Mouse (Mus musculus): ENCODE data around the gene Bach1. TPM values are rescaled to one million over a fixed set of nuclear protein-coding genes. Genes with fewer than 3 reads are reported as not detected.

Gene Bach1
- polyA plus RNA-seq, 1 experiment from 2014 or later, result 30.2 TPM

GRCm38 (mm10) chr16:87712986-87713693, 14.4 kb downstream of the Bach1 start:
- H3K9ac ChIP-seq (ENCODE audit: low read depth, low read length), result no peak overlapping the region
- H3K9me3 ChIP-seq (ENCODE audit: control insufficient read depth, low read length), result no peaks in the 10 kb centered on the region
- 86% methylated on average over 18 of the region's 18 CpGs for WGBS
- DNase-seq (ENCODE audit: low spot score) (no peak), ATAC-seq (ENCODE audit: low FRiP score) (no peak)
- no peaks in the 10 kb centered on the region for H3K4me1 ChIP-seq (replicated peaks; ENCODE audit: control insufficient read depth, insufficient read depth, low read length)
- no peak overlapping the region for H3K4me3 ChIP-seq (ENCODE audit: low read depth, low read length)
- H3K36me3 ChIP-seq (ENCODE audit: control insufficient read depth, insufficient read depth, low read length), result peaks cover 5% of the 10 kb centered on the region; the same call in 1 of the 2 replicates
- no peak overlapping the region for H3K27ac ChIP-seq (ENCODE audit: low read depth, low read length)
- no peaks in the 10 kb centered on the region for H3K27me3 ChIP-seq (ENCODE audit: control insufficient read depth, insufficient read depth, low read length)
- H3K4me2 ChIP-seq (replicated peaks; ENCODE audit: low read depth, low read length), result no peak overlapping the region

GRCm38 (mm10) chr16:87714550-87714949, 15.8 kb downstream of the Bach1 start:
- 92% methylated on average over 9 of the region's 9 CpGs for WGBS
- Histone ChIP-seq H3K4me1 (replicated peaks; ENCODE audit: control insufficient read depth, insufficient read depth, low read length) (no peaks in the 10 kb centered on the region), H3K36me3 (ENCODE audit: control insufficient read depth, insufficient read depth, low read length) (peaks cover 5% of the 10 kb centered on the region; the same call in 1 of the 2 replicates), H3K4me2 (replicated peaks; ENCODE audit: low read depth, low read length) (no peak overlapping the region), H3K4me3 (ENCODE audit: low read depth, low read length) (no peak overlapping the region), H3K27ac (ENCODE audit: low read depth, low read length) (no peak overlapping the region), H3K27me3 (ENCODE audit: control insufficient read depth, insufficient read depth, low read length) (no peaks in the 10 kb centered on the region), H3K9ac (ENCODE audit: low read depth, low read length) (no peak overlapping the region), H3K9me3 (ENCODE audit: control insufficient read depth, low read length) (no peaks in the 10 kb centered on the region)
- no peak for ATAC-seq (ENCODE audit: low FRiP score)
- no peak for DNase-seq (ENCODE audit: low spot score)

- ATAC-seq (ENCODE audit: low FRiP score) (no peak), DNase-seq (ENCODE audit: low spot score) (no peak)
- Histone ChIP-seq H3K36me3 (ENCODE audit: control insufficient read depth, insufficient read depth, low read length) (peaks cover 5% of the 10 kb centered on the region; the same call in 1 of the 2 replicates), H3K27ac (ENCODE audit: low read depth, low read length) (no peak overlapping the region), H3K27me3 (ENCODE audit: control insufficient read depth, insufficient read depth, low read length) (no peaks in the 10 kb centered on the region), H3K9ac (ENCODE audit: low read depth, low read length) (no peak overlapping the region), H3K9me3 (ENCODE audit: control insufficient read depth, low read length) (no peaks in the 10 kb centered on the region), H3K4me2 (replicated peaks; ENCODE audit: low read depth, low read length) (no peak overlapping the region), H3K4me1 (replicated peaks; ENCODE audit: control insufficient read depth, insufficient read depth, low read length) (no peaks in the 10 kb centered on the region), H3K4me3 (ENCODE audit: low read depth, low read length) (no peak overlapping the region)
- 90% methylated on average over 16 of the region's 16 CpGs for WGBS
Observed at GRCm38 (mm10) chr16:87715221-87715620, 16.5 kb downstream of the Bach1 start.

GRCm38 (mm10) chr16:87716269-87716668, 17.5 kb downstream of the Bach1 start:
- H3K4me2 ChIP-seq (replicated peaks; ENCODE audit: low read depth, low read length), result no peak overlapping the region
- no peak for ATAC-seq (ENCODE audit: low FRiP score)
- 74% methylated on average over 11 of the region's 11 CpGs for WGBS
- H3K4me1 ChIP-seq (replicated peaks; ENCODE audit: control insufficient read depth, insufficient read depth, low read length), result no peaks in the 10 kb centered on the region
- H3K9me3 ChIP-seq (ENCODE audit: control insufficient read depth, low read length), result no peaks in the 10 kb centered on the region
- H3K27me3 ChIP-seq (ENCODE audit: control insufficient read depth, insufficient read depth, low read length), result no peaks in the 10 kb centered on the region
- no peak overlapping the region for H3K9ac ChIP-seq (ENCODE audit: low read depth, low read length)
- H3K36me3 ChIP-seq (ENCODE audit: control insufficient read depth, insufficient read depth, low read length), result peaks cover 5% of the 10 kb centered on the region; the same call in 1 of the 2 replicates
- H3K4me3 ChIP-seq (ENCODE audit: low read depth, low read length), result no peak overlapping the region
- no peak for DNase-seq (ENCODE audit: low spot score)
- no peak overlapping the region for H3K27ac ChIP-seq (ENCODE audit: low read depth, low read length)

- DNase-seq (ENCODE audit: low spot score) (no peak), ATAC-seq (ENCODE audit: low FRiP score) (no peak)
- H3K9ac ChIP-seq (ENCODE audit: low read depth, low read length), result no peak overlapping the region
- no peaks in the 10 kb centered on the region for H3K9me3 ChIP-seq (ENCODE audit: control insufficient read depth, low read length)
- 77% methylated on average over 5 of the region's 5 CpGs for WGBS
- H3K4me2 ChIP-seq (replicated peaks; ENCODE audit: low read depth, low read length), result no peak overlapping the region
- no peak overlapping the region for H3K4me3 ChIP-seq (ENCODE audit: low read depth, low read length)
- no peaks in the 10 kb centered on the region for H3K4me1 ChIP-seq (replicated peaks; ENCODE audit: control insufficient read depth, insufficient read depth, low read length)
- peaks cover 5% of the 10 kb centered on the region; the same call in 1 of the 2 replicates for H3K36me3 ChIP-seq (ENCODE audit: control insufficient read depth, insufficient read depth, low read length)
- H3K27me3 ChIP-seq (ENCODE audit: control insufficient read depth, insufficient read depth, low read length), result no peaks in the 10 kb centered on the region
- no peak overlapping the region for H3K27ac ChIP-seq (ENCODE audit: low read depth, low read length)
Observed at GRCm38 (mm10) chr16:87717046-87717660, 18.4 kb downstream of the Bach1 start.

GRCm38 (mm10) chr16:87719071-87719470, 20.3 kb downstream of the Bach1 start:
- DNase-seq (ENCODE audit: low spot score) (no peak), ATAC-seq (ENCODE audit: low FRiP score) (no peak)
- H3K4me1 ChIP-seq (replicated peaks; ENCODE audit: control insufficient read depth, insufficient read depth, low read length), result no peaks in the 10 kb centered on the region
- 93% methylated on average over 11 of the region's 11 CpGs for WGBS
- no peak overlapping the region for H3K4me3 ChIP-seq (ENCODE audit: low read depth, low read length)
- no peak overlapping the region for H3K9ac ChIP-seq (ENCODE audit: low read depth, low read length)
- no peak overlapping the region for H3K27ac ChIP-seq (ENCODE audit: low read depth, low read length)
- H3K4me2 ChIP-seq (replicated peaks; ENCODE audit: low read depth, low read length), result no peak overlapping the region
- H3K27me3 ChIP-seq (ENCODE audit: control insufficient read depth, insufficient read depth, low read length), result no peaks in the 10 kb centered on the region
- H3K9me3 ChIP-seq (ENCODE audit: control insufficient read depth, low read length), result no peaks in the 10 kb centered on the region
- peaks cover 6% of the 10 kb centered on the region; the same call in 1 of the 2 replicates for H3K36me3 ChIP-seq (ENCODE audit: control insufficient read depth, insufficient read depth, low read length)

- H3K4me3 ChIP-seq (ENCODE audit: low read depth, low read length), result no peak overlapping the region
- no peak overlapping the region for H3K27ac ChIP-seq (ENCODE audit: low read depth, low read length)
- H3K9me3 ChIP-seq (ENCODE audit: control insufficient read depth, low read length), result no peaks in the 10 kb centered on the region
- H3K27me3 ChIP-seq (ENCODE audit: control insufficient read depth, insufficient read depth, low read length), result no peaks in the 10 kb centered on the region
- DNase-seq (ENCODE audit: low spot score) (no peak), ATAC-seq (ENCODE audit: low FRiP score) (no peak)
- peaks cover 6% of the 10 kb centered on the region; the same call in 1 of the 2 replicates for H3K36me3 ChIP-seq (ENCODE audit: control insufficient read depth, insufficient read depth, low read length)
- H3K9ac ChIP-seq (ENCODE audit: low read depth, low read length), result no peak overlapping the region
- H3K4me2 ChIP-seq (replicated peaks; ENCODE audit: low read depth, low read length), result no peak overlapping the region
- H3K4me1 ChIP-seq (replicated peaks; ENCODE audit: control insufficient read depth, insufficient read depth, low read length), result no peaks in the 10 kb centered on the region
- 93% methylated on average over 23 of the region's 23 CpGs for WGBS
Observed at GRCm38 (mm10) chr16:87719688-87720283, 21.0 kb downstream of the Bach1 start.

- H3K4me3 ChIP-seq (ENCODE audit: low read depth, low read length), result no peak overlapping the region
- H3K27ac ChIP-seq (ENCODE audit: low read depth, low read length), result no peak overlapping the region
- H3K9me3 ChIP-seq (ENCODE audit: control insufficient read depth, low read length), result no peaks in the 10 kb centered on the region
- H3K27me3 ChIP-seq (ENCODE audit: control insufficient read depth, insufficient read depth, low read length), result no peaks in the 10 kb centered on the region
- no peak overlapping the region for H3K4me2 ChIP-seq (replicated peaks; ENCODE audit: low read depth, low read length)
- no peaks in the 10 kb centered on the region for H3K4me1 ChIP-seq (replicated peaks; ENCODE audit: control insufficient read depth, insufficient read depth, low read length)
- no peak for ATAC-seq (ENCODE audit: low FRiP score)
- 95% methylated on average over 24 of the region's 24 CpGs for WGBS
- no peak for DNase-seq (ENCODE audit: low spot score)
- H3K36me3 ChIP-seq (ENCODE audit: control insufficient read depth, insufficient read depth, low read length), result peaks cover 4% of the 10 kb centered on the region; the same call in 1 of the 2 replicates
- H3K9ac ChIP-seq (ENCODE audit: low read depth, low read length), result no peak overlapping the region
Observed at GRCm38 (mm10) chr16:87720851-87721409, 22.2 kb downstream of the Bach1 start.
